ENCODE assay signal across 10 mouse cellular contexts in genomic region chr19:9027795-9028194, GRCm38 (mm10). TPM values are rescaled to one million over a fixed set of nuclear protein-coding genes. Genes with fewer than 3 reads are reported as not detected.
DNase-seq lines count a peak whose midpoint lies in the region; ATAC-seq lines count a peak whose summit lies in the region.
"Had no signal": no experiment of that assay in that cellular context is flagged by ENCODE, and none has a peak within 500 bp of the region (broad histone marks: within the 10 kb centered on the region; RNA-seq: fewer than 3 reads in every experiment).

No protein-coding gene starts in this region.

- DNase-seq in kidney, adult 8-10 months = peak; percentile 27 to 61
- peak; percentile 23 for DNase-seq in embryo, embryonic 9.5 days (ENCODE audit: extremely low spot score)
- DNase-seq in heart, postnatal 4 days = peak; percentile 74
- DNase-seq in lung, postnatal 4 days = peak; percentile 72 to 87
- DNase-seq in cerebellum, adult 8-10 months = no peak
- no peak for DNase-seq in left cerebral cortex, postnatal 4 days
- DNase-seq in thymus, postnatal 0 days (ENCODE audit: low spot score) = no peak

- 22% methylated on average over 5 of the region's 5 CpGs for WGBS in kidney, embryonic 16.5 days

- H3K36me3 ChIP-seq in kidney, embryonic 16.5 days (ENCODE audit: insufficient read depth, low read length) = no peaks in the 10 kb centered on the region
- H3K36me3 ChIP-seq: midbrain, embryonic 12.5 days had no signal

- no peaks in the 10 kb centered on the region for H3K9me3 ChIP-seq in kidney, embryonic 16.5 days (ENCODE audit: low read length)
- H3K9me3 ChIP-seq: midbrain, embryonic 12.5 days had no signal

- ATAC-seq in kidney, embryonic 16.5 days (ENCODE audit: low FRiP score, low TSS enrichment) = no peak

- no peaks in the 10 kb centered on the region for H3K4me1 ChIP-seq in kidney, embryonic 16.5 days (ENCODE audit: insufficient read depth, low read length)

- intact Hi-C loops in left cerebral cortex, postnatal 4 days (cut with DNase I) = no loop called here

- H3K27ac ChIP-seq in kidney, embryonic 16.5 days (ENCODE audit: low read length) = no peak overlapping the region; the same call in 1 of the 2 replicates
- H3K27ac ChIP-seq: midbrain, embryonic 12.5 days had no signal

- H3K4me2 ChIP-seq in kidney, embryonic 16.5 days (replicated peaks; ENCODE audit: low read depth, low read length) = no peak overlapping the region
- H3K4me2 ChIP-seq: midbrain, embryonic 12.5 days had no signal

- no peak overlapping the region for H3K9ac ChIP-seq in kidney, embryonic 16.5 days (replicated peaks; ENCODE audit: low read length)
- H3K9ac ChIP-seq: midbrain, embryonic 12.5 days had no signal

- H3K4me3 ChIP-seq in kidney, embryonic 16.5 days (ENCODE audit: low read length) = no peak overlapping the region
- H3K4me3 ChIP-seq: midbrain, embryonic 12.5 days had no signal

- no peaks in the 10 kb centered on the region for H3K27me3 ChIP-seq in kidney, embryonic 16.5 days (ENCODE audit: insufficient read depth, low read length)
- H3K27me3 ChIP-seq: midbrain, embryonic 12.5 days had no signal

RNA-seq across cellular contexts. Expression of gene Ahnak, which starts 38.7 kb away (rescaled TPM):
- 14.0 and 14.4 TPM in 2 replicates for polyA plus RNA-seq in kidney, embryonic 16.5 days (2015; fragmentation: Nextera tagmentation; extraction: Ambion mirVana)
- 100 to 1,000 TPM; 303 to 328 TPM for total RNA-seq in heart, postnatal 4 days (2021)
- 10 to 100 TPM; 14.0 to 18.5 TPM for total RNA-seq in left cerebral cortex, postnatal 4 days (2021)
- 20.3 and 22.3 TPM in 2 replicates for polyA plus RNA-seq in thymus, postnatal 0 days (2015; fragmentation: Nextera tagmentation; extraction: Ambion mirVana)

RNA-seq across cellular contexts. Expression of gene Scgb1a1, which starts 60.0 kb away (rescaled TPM):
- 0.76 TPM in 1 of 2 replicates, not detected in the other for polyA plus RNA-seq in kidney, embryonic 16.5 days (2015; fragmentation: Nextera tagmentation; extraction: Ambion mirVana)
- total RNA-seq in heart, postnatal 4 days (2021) = not detected
- total RNA-seq in left cerebral cortex, postnatal 4 days (2021) = under 1 TPM in 1 of 2 experiments, not detected in 1; 0.94 TPM
- polyA plus RNA-seq in thymus, postnatal 0 days (2015; fragmentation: Nextera tagmentation; extraction: Ambion mirVana) = 10.7 and 11.0 TPM in 2 replicates
- total RNA-seq: MEL had no signal
- polyA plus RNA-seq: midbrain, embryonic 12.5 days had no signal

Comparison
In these comparisons a context has a peak if more than half of its experiments do, and no peak if none do; other contexts are left out.
1. DNase-seq: peak in kidney, adult 8-10 months (2 of 2), embryo, embryonic 9.5 days (single experiment), heart, postnatal 4 days (single experiment) and lung, postnatal 4 days (2 of 2); none in cerebellum, adult 8-10 months (single experiment), left cerebral cortex, postnatal 4 days (single experiment) and thymus, postnatal 0 days (single experiment).
2. RNA of gene Ahnak, which starts 38.7 kb away (total RNA-seq): 303 to 328 TPM in heart, postnatal 4 days; 14.0 to 18.5 TPM in left cerebral cortex, postnatal 4 days; every median in the first group is over 10 times any median in the second.